Mouse (Mus musculus) thymus, adult 2 months (tissue): Measurements from ENCODE around the gene Foxl1. TPM values are rescaled to one million over a fixed set of nuclear protein-coding genes. Genes with fewer than 3 reads are reported as not detected.

ENCODE experiments used
- DNase-seq: peaks from one replicate; pipeline ENCODE4 v3.0.0; 2021
- H3K27ac ChIP-seq: fragments of 200-500 bp; 2 replicates; pipeline ENCODE4 v1.5.1; 2012; ENCODE audit warnings: low read length, control low read depth; ENCODE audit not compliant: control insufficient read depth, insufficient read depth
- H3K27me3 ChIP-seq: fragments of 200-500 bp; 2 replicates; pipeline ENCODE4 v1.6.1; 2012; ENCODE audit warnings: mild to moderate bottlenecking, low read length, moderate library complexity, mixed read lengths; ENCODE audit not compliant: control insufficient read depth, insufficient read depth
- H3K36me3 ChIP-seq: fragments of 200-500 bp; 2 replicates; pipeline ENCODE4 v1.6.1; 2012; ENCODE audit warnings: mild to moderate bottlenecking, low read length, moderate library complexity; ENCODE audit not compliant: control insufficient read depth, insufficient read depth
- H3K4me1 ChIP-seq: fragments of 200-500 bp; replicated peaks from 2 replicates; pipeline ENCODE4 v1.6.1; 2012; ENCODE audit warnings: low read length; ENCODE audit not compliant: control insufficient read depth, insufficient read depth
- H3K4me3 ChIP-seq: fragments of 200-500 bp; 2 replicates; pipeline ENCODE4 v1.5.1; 2012; ENCODE audit warnings: mild to moderate bottlenecking, low read length, control low read depth, moderate library complexity; ENCODE audit not compliant: control insufficient read depth, insufficient read depth
- CTCF ChIP-seq: fragments of 200-500 bp; IDR thresholded peaks from 2 replicates; pipeline ENCODE4 v1.5.1; 2012; ENCODE audit warnings: mild to moderate bottlenecking, control low read depth, low read length, moderate library complexity, borderline replicate concordance; ENCODE audit not compliant: control insufficient read depth, poor library complexity, insufficient read depth; ENCODE audit errors: extremely low read depth
- POLR2A ChIP-seq: fragments of 200-500 bp; IDR thresholded peaks from 2 replicates; pipeline ENCODE4 v1.6.1; 2012; ENCODE audit warnings: mild to moderate bottlenecking, low read length, control low read depth, moderate library complexity; ENCODE audit not compliant: control insufficient read depth, poor library complexity, insufficient read depth; ENCODE audit errors: extremely low read depth
- WGBS: fragments of 180-500 bp; shearing (Covaris S2); methylation state at CpG from one replicate; pipeline ENCODE4 v1.1.7; 2018; 5-methylcytosine and 5-hydroxymethylcytosine counted together
- polyA plus RNA-seq: library from polyadenylated mRNA; depleted of rRNA; stranded (reverse); fragments of >200 nt; gene quantifications from 2 replicates; pipeline ENCODE4 v1.2.3, GENCODE M21; 2012

The Foxl1 gene
- polyA plus RNA-seq, 1 experiment, result 0.11 TPM

DNA sequence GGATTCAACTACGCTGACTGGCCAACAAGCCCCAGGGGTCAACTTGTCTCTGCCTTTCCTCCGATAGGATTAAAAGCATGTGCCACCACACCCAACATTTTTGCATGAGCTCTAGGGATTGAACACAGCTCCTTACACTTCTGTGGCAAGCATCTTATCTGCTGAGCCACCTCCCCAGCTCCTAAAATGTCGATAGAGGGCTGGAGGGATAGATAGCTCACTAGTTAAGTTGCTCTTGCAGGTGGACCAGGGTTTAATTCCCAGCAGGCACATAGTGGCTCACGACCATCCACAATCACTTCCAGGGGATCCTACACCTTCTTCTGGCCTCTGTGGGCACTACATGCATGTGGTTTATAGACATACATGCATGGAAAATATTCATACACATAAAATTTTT, 34.7 kb downstream of the Foxl1 start:
- DNase-seq, result no peak
- H3K4me3 ChIP-seq, result no peak overlapping the region
- 87% methylated on average over 4 of the region's 4 CpGs for WGBS
- H3K27ac ChIP-seq, result no peak overlapping the region
- no peaks in the 10 kb centered on the region for H3K36me3 ChIP-seq
- TF ChIP-seq POLR2A (no peak), CTCF (no peak)
- H3K4me1 ChIP-seq, result no peaks in the 10 kb centered on the region
- no peaks in the 10 kb centered on the region for H3K27me3 ChIP-seq

GRCm38 (mm10) chr8:121162906-121163695, 35.4 kb downstream of the Foxl1 start:
- 84% methylated on average over 11 of the region's 11 CpGs for WGBS
- Histone ChIP-seq H3K27me3 (no peaks in the 10 kb centered on the region), H3K36me3 (no peaks in the 10 kb centered on the region), H3K4me1 (no peaks in the 10 kb centered on the region), H3K27ac (no peak overlapping the region), H3K4me3 (no peak overlapping the region)
- TF ChIP-seq CTCF (no peak), POLR2A (no peak)
- no peak for DNase-seq

DNA sequence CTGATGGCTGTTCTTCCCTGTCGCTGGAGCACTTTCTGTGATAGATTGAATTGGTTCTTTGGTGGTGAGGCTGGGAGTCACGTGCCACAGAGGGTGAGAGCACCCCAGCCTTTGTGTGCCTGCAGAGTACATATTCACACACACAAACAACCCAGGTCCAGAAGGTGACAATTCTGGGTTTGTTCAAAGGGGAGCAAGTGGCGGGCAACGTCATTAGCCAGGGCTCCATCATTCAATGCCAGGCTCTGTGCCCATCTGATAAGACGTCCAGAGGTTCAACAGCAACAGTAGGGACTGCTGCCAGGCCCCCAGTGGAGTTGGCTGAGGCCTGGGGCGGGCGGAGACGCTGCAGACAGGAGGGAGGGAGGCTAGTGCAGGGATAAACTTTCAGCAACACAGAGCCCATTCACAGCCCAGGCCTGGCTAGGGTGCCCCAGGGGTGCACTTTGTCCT, 36.3 kb downstream of the Foxl1 start:
- H3K27me3 ChIP-seq, result no peaks in the 10 kb centered on the region
- H3K27ac ChIP-seq, result no peak overlapping the region
- no peak for TF ChIP-seq POLR2A
- no peak for TF ChIP-seq CTCF
- DNase-seq, result no peak
- no peaks in the 10 kb centered on the region for H3K36me3 ChIP-seq
- WGBS, result 68% methylated on average over 8 of the region's 8 CpGs
- no peak overlapping the region for H3K4me3 ChIP-seq
- no peaks in the 10 kb centered on the region for H3K4me1 ChIP-seq

- WGBS, result 83% methylated on average over 5 of the region's 5 CpGs
- TF ChIP-seq CTCF (no peak), POLR2A (no peak)
- H3K27ac ChIP-seq, result no peak overlapping the region
- no peak overlapping the region for H3K4me3 ChIP-seq
- H3K36me3 ChIP-seq, result no peaks in the 10 kb centered on the region
- H3K4me1 ChIP-seq, result no peaks in the 10 kb centered on the region
- DNase-seq, result no peak
- no peaks in the 10 kb centered on the region; the same call in 1 of the 2 replicates for H3K27me3 ChIP-seq
Measured at GRCm38 (mm10) chr8:121168033-121168432, 40.3 kb downstream of the Foxl1 start.

GRCm38 (mm10) chr8:121170116-121170515, 42.4 kb downstream of the Foxl1 start:
- DNase-seq, result no peak
- no peak overlapping the region for H3K27ac ChIP-seq
- H3K4me1 ChIP-seq, result no peaks in the 10 kb centered on the region
- TF ChIP-seq CTCF, result no peak
- no peak for TF ChIP-seq POLR2A
- 68% methylated on average over 7 of the region's 7 CpGs for WGBS
- no peak overlapping the region for H3K4me3 ChIP-seq
- H3K27me3 ChIP-seq, result no peaks in the 10 kb centered on the region; the same call in 1 of the 2 replicates
- no peaks in the 10 kb centered on the region for H3K36me3 ChIP-seq

DNA sequence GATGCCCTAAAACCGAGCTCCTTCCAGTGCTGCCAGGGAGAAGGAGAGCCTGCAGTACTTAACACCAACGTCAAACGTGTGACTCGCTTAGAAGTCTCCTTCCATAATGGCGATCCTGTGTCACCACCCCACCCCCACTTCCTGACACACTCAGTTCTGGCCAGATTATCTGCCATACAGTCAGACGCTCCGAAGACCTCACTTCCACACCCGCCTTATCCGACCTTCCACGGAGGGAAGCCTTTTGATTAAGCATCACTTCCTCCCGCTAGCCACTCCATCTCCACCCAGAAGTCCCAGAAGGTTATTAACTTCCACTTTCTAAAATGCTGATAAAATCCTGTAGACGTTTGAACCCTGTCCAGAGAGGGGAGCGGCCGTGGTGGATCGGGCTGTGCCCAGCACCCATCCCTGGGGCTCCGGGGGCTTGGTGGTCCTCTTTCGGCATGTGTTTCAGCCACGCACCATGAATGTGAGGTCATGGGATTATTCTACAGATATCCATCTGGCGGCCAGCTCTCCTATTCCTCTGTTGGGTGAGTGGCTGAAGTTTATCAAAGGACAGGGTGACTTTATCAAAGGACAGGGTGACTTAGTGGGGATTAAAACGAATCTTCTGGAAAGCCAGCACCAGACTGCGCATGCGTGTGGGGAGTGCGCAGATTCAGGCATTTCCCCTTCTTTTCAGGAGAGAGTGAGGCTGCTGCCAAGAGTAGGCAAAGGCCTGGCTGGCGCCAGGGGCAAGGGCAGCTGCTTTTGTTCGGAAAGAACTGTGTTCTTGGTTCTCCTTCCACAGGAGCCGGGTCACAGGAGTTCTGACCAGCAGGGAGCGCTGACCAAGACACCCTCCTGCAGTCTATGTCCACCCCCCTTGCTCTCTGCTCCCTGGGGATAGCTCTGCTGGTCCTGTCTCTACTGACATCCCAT, 43.1 kb downstream of the Foxl1 start:
- DNase-seq, result no peak
- 43% methylated on average over 27 of the region's 27 CpGs for WGBS
- Histone ChIP-seq H3K36me3 (no peaks in the 10 kb centered on the region), H3K4me3 (no peak overlapping the region), H3K27me3 (no peaks in the 10 kb centered on the region; the same call in 1 of the 2 replicates), H3K4me1 (no peaks in the 10 kb centered on the region), H3K27ac (no peak overlapping the region)
- no peak for TF ChIP-seq POLR2A
- no peak for TF ChIP-seq CTCF
